Mouse (Mus musculus) ovary, postnatal 36 days (tissue): ENCODE measurements around the gene Mrgpra6.

Source experiments
- DNase-seq: peaks from one replicate; pipeline ENCODE4 v3.0.0; 2022; ENCODE audit warnings: low spot score, mixed read lengths

Mrgpra6 gene

DNA sequence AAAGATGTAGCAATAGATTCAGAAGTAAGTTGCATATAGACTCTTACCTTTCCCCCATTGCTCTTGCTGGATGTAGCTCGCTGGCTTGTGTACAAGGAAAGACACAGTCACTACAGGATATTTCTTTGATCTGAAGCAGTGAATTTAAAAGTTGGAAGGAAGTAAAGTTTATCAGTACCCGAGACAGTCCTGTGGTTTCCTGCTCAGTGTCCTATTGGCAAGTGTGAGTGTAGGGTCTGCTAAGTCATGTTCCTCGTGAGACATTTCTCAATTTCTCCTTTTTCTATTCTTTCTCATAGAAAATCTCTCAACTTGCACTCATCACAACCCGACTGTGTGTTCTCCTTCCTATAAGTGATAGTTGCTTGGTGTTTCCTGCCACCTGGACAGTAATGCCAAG, at the start of gene Mrgpra6:
TSS of gene Mrgpra6 (minus strand) at position 91 of the 400 bp plus-strand sequence.
- no peak for DNase-seq

DNA sequence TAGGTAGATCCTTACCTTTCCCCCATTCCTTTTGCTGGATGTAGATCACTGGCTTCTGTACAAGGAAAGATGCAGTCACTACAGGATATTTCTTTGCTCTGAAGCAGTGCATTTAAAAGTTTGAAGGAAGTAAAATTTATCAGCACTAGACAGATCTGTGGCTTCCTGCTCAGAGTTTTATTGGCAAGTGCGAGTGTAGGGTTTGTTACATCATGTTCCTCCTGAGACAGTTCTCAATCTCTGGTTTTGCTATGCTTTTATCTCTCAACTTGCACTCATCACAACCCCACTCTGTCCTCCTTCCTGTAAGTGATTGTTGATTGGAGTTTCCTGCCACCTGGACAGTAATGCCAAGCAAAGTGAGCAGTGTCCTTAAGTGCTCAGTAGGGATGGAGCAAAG, 48.0 kb upstream of the Mrgpra6 start, which contains the start of gene Mrgpra9:
TSS of gene Mrgpra9 (minus strand) at position 79 of the 400 bp plus-strand sequence.
- no peak for DNase-seq

- no peak for DNase-seq
Measured at GRCm38 (mm10) chr7:47244658-47245057, 39.9 kb upstream of the Mrgpra6 start.

GRCm38 (mm10) chr7:47195271-47195670, 9.4 kb downstream of the Mrgpra6 start:
- no peak for DNase-seq

GRCm38 (mm10) chr7:47170814-47171213, 33.9 kb downstream of the Mrgpra6 start:
- DNase-seq = no peak

- no peak for DNase-seq
Measured at GRCm38 (mm10) chr7:47165028-47165427, 39.7 kb downstream of the Mrgpra6 start.

GRCm38 (mm10) chr7:47163203-47163602, 41.5 kb downstream of the Mrgpra6 start:
- peak; percentile 33 for DNase-seq

DNA sequence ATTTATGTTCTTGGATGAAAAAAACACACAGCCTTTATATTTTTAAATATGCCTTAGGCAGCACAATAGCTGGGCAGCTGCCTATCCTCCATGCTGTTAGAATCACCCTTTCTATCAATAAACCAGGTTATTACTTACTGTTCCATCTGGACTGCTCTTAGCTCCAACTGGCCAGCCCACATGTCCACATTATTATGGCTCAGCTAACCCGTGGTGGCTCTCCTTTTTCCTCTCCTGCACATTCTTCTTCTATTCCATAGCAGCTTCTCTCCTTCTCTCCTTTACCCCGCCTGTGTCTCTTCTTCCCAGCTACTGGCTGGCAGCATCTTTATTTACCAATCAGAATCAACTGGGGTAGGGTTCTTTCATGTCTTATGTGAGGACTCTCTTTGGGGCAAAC, 46.3 kb downstream of the Mrgpra6 start:
- DNase-seq = no peak

DNA sequence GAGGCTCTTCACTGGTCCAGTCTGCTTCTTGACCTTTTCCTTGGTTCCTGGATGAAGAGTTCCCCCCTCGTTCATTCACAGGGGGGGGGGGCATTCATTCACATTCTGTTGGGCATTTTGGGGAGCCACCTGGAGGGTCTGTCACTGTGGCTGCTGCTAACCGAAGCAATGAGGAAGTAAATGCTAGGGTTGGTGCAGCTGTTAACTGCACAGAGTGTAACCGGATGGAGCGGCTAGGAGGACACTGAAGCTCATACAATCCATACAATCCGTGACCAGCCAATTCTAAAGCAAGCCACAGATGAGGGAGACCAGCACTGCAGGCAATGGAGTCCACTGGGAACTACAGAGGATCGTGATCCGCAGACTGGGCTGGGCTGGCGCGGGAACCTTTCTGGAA, 47.0 kb downstream of the Mrgpra6 start:
- DNase-seq = no peak

DNA sequence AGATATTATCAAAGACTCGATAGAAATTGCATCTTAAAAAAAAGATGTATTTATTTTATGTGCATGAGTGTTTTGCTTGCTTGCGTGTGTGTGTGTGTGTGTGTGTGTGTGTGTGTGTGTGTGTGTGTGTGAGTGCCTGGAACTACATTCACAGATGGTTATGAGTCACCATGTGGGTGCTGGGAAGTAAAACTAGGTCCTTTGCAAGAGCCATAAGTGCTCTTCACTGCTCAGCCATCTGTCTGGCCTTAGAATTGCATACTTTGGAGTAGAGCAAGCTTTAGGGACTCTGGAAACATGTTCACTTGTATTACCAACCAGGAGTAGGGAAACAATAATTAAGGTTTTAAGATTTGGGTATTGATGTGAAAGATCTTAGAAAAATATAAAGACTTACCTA, 48.9 kb downstream of the Mrgpra6 start:
- no peak for DNase-seq

DNA sequence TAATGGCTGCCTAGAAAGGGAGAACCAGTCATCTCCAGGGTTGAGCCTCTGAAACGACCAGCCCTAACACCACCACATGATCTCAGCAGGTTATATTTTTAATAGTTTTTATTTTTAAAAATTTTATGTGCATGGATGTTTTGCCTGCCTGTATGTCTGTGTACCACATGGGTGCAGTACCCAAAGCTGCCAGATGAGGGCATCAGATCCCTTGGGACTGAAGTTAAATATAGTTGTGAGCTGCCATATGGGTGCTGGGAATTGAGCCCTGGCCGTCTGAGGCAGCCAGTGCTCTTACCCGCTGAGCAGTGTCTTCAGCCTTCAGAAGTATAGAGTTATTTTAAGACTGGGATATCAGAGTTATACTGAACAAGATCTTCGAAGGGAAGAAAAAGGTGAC, 49.3 kb downstream of the Mrgpra6 start:
- no peak for DNase-seq

DNA sequence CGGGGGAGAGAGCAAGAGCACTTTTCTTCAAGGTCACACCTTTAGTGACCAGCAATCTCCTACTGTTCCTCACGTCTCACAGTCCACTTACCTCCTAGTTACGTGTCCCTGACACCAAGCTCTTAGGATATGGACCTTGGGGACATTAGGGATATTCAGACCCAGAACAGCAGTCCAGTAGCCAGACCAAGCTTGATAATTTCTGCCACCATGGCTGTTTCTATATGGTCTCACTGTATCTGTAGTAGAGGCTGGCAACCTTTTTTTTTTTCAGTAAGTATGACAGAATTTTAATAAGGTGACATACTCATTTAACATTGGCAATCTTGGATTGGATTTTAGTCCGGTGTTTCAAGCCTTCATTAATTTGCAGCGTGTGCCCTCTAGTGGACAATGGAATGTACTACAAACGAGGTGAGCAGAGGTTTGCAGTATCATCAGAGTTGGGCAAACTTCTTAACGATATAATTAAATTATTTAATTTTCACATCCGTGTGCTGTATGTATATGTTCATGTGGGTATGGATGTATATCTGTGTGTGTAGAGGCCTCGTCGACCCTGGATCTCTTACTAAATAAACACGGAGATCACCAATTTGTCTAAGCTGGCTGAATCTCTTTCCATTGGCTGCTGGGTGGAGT, 54.2 kb downstream of the Mrgpra6 start:
- no peak for DNase-seq

DNA sequence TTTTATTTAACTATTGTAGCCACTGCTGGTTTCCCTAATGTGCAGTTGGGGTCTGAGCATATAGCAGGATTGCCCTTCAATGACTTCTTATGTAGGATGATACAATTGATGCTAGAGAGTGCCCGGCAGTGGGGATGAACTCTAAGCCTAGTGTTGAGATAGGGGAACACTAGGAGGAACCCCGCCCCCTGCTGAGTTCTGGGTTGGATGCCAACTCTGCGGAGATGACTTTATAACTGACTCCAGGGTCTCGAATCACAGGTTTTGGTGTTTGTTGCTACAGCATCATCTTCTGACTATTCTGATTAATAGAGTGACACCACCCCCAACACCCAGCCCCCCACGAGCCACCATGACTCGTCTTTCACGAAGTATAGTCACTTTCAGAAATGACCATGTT, 56.4 kb downstream of the Mrgpra6 start:
- no peak for DNase-seq

DNA sequence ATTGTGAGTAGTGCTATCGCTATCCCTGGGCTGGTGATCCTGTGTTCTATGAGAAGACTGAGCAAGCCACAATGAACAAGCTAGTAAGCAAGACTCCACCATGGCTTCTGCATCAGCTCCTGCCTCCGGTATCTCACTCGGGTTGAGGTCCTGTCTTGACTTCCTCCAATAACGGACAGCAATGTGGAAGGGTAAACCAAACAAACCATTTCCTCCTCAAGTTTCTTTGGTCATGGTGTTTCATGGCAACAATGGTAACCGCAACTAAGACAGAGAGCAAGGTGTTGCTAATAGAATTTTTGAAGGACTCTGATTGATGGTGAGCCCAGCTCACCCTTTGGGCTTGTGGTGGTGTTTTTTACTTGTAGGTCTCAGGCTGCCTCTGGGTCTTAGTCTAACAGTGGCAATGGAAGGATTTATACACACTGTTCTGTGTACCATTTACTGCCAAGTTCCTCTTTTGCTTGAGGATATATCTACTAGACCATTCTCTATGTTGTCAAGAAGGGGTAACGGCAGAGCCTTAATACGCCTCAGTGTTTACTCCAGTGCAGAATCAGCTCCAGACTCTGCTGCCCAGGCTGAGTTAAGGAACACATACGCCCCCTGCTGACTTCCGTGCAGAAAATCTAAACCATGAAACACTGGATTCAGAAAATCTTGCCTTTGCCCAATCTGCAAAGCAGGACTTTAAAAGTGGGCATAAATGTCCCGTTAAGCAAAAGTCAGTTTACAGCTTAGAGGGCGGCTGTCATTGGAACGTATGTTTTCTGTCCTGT, 58.5 kb downstream of the Mrgpra6 start:
- peak; percentile 30 for DNase-seq

DNA sequence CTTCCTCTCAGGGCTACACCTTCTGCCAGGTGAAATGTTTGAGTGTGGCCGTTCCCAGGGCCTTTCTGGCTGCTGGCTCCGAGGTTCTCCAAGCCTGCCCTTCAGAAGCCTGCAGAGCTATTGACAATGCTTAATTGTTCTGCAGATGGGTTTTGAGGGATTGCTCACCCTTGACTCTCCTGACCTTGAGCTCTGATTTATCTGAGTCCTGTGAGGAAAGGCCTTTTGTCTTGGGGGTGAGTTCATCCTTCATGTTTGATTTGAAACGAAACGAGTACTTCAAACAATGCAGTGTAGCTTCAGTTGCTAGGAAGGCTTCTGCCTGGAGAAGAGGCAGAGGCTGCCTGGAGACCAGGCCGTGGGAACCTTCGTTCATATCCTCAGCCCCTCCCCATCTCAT, 60.4 kb downstream of the Mrgpra6 start:
- DNase-seq = no peak

DNA sequence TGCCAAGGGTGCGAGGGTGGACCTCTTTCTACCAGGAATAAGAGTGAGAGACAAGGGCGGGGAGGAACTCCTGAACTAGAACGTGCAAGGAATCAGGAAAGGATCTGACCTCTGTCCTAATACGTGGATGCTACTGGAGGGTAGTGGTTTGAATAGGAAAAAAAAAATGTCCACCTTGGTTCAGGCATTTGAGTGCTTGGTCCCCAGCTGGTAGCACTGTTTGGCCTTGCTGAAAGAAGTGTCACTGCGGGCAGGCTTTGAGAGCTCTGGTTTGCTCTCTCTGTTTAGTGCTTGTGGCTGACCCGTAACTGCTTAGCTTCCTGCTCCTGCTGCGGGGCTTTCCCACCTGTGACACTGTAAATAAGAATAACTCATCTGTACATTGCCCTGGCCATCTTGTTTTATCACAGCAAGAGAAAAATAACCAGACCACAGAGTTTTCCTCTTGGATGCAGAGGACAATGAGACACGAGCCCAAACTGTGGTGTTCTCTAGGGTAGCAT, 64.8 kb downstream of the Mrgpra6 start:
- no peak for DNase-seq
